Mouse (Mus musculus) testis, adult 2 months (tissue): ENCODE data around the gene Col16a1.

Experiments
- CTCF ChIP-seq: fragments of 200-500 bp; IDR thresholded peaks from 2 replicates; pipeline ENCODE4 v1.5.1; 2012; ENCODE audit warnings: low read depth, mild to moderate bottlenecking, inconsistent platforms, low read length, moderate library complexity; ENCODE audit not compliant: control insufficient read depth, insufficient read depth, insufficient replicate concordance
- POLR2A ChIP-seq: fragments of 200-500 bp; IDR thresholded peaks from 2 replicates; pipeline ENCODE4 v1.6.1; 2012; ENCODE audit warnings: low read depth, mild to moderate bottlenecking, inconsistent platforms, low read length, moderate library complexity; ENCODE audit not compliant: control insufficient read depth

DNA sequence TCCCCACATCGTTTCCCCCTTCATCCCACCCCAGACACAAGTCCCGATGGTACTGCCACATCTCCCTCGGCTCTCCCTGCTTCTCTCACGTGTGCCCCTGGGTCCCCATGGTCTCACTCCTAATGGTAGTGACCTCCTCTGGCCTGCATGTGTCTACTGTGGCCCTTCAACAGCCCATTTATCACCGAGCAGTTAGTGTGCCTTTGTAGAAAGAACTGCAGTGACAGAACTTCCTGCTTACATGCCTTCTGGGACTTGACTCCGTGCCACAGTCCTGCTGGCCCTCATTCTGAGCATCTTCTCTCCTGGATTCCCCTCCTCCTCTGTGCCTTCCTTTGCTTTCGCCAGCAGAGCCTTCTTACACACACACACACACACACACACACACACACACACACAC, 15.6 kb downstream of the Col16a1 start:
- TF ChIP-seq POLR2A, result no peak
- no peak for TF ChIP-seq CTCF
